Mouse (Mus musculus) layer of hippocampus, adult 11-12 months (tissue): ENCODE data around the gene Tmem212.

Source experiments
- DNase-seq: peaks from one replicate; pipeline ENCODE4 v3.0.0; 2022; ENCODE audit warnings: low spot score

Gene Tmem212

DNA sequence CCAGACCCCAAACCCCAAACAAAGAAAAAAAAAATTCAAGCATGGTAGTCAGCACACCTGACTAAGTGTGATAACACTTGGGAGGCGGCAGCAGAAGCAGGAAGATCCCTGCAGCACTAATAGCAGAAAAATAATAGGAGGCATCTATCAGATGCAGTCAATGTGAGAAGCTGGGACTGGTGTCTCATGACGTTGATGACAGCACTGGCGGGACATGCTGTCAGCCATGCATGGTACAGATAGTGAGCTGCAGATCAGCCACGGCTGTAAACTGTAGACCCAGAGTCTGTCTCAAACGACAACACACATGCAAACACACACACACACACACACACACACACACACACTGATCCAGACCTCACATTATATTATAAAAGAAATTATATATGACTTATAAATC is 52.9 kb downstream of the Tmem212 start:
- no peak for DNase-seq

DNA sequence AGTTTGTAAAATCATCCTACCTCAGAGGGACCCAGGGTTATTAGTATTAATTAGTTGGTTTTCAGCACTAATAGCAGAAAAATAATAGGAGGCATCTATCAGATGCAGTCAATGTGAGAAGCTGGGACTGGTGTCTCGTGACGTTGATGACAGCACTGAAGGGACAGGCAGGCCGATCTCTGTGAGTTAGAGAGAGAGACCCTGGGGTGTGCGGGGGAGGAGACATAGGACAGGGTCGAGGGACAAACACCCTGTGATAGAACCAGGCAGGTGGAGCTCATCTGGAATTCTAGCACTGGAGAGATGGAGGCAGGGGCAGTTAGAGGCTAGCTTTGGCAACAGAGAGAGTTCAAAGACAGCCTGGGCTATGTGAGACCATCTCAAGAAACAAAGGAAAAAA is 53.3 kb downstream of the Tmem212 start:
- no peak for DNase-seq

DNA sequence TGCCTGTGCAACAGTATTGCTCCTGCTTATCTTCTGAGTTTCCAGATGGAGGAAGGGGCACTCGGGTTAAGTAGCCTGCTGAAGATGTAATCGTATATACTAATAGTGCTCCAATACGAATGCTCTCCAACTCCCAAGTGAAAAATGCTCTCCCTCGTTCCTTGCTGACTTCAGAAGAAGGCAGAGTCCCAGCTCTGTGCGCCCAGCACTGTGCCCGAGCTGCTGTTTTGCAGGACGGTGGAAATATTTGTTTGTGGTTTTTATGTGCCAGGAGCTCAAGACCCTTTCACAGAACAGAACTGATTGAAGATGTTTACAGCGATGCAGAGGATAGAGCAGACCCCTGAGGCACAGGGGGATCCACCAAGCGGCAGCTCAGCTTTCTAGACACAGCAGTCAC is 55.9 kb downstream of the Tmem212 start:
- no peak for DNase-seq

DNA sequence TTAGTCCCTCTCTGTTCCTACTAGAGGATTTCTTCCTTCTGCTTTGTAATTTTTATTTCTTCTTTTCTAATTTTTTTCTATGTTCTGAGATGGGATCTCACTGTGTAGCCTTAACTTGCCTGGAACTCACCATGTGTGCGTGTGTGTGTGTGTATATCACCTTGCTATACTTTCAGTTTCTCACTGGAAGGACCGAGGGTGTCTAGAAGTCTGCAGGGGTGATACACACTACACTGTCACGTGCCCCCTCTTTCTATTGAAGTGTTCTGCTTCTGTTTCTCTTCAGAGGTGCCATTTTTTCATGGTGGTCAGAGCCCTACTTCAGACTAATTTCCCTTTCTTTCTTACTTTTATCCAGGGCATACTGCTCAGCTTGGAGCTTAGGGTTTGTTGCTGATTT is 56.4 kb downstream of the Tmem212 start:
- DNase-seq = no peak

DNA sequence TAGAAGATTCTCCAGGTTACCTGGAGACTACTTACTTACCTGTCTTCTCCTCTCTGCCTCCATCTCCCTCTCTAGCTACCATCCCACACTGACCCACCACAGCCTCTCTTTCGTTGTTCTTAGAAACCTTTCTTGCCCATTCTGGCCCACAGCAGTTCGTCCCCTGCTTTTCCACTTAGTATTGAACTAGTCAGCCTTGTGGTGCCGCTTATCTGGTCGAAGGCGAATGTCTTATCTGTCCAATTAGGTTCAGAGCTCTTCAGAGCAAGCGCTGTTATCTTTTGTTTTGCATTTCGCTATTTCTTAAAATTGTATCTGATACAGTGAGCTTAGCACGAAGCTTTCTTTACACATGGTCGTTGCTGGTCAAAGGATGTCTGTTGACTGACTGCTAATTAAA is 56.9 kb downstream of the Tmem212 start:
- no peak for DNase-seq

DNA sequence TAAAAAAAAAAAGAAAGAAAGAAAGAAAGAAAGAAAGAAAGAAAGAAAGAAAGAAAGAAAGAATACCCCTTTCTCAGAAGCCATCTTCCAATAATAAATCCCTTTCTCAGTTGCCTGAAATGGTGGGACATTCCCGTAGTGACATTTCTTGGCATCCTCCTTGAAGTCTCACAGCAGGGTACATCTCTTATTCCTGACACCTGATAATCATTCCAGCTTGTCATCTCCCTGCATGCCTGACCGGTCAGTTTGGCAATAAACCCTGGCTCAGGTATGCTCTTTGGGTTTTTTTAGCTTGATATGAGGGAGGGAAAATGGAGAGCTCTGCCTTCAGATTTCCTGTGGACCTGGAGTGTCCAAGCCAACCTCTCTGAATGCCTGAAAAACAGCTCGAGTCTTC is 59.9 kb downstream of the Tmem212 start:
- DNase-seq = no peak

DNA sequence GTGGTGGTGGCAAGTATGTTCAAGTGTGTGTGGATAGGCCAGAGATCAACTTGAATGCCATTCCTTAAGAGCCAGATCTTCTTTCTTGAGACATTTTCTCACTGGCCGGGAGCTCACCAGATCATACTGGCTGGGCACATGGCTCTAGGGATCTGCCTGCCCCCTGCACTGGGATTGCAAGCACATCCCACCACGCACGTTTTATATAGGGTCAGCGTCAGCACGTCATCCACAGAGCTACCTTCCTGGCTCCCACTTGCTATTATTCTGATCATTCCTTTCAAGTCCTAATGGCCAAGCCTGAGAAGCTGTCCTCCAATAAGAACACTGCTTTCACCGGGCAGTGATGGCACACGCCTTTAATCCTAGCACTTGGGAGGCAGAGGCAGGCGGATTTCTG is 60.4 kb downstream of the Tmem212 start:
- no peak for DNase-seq

DNA sequence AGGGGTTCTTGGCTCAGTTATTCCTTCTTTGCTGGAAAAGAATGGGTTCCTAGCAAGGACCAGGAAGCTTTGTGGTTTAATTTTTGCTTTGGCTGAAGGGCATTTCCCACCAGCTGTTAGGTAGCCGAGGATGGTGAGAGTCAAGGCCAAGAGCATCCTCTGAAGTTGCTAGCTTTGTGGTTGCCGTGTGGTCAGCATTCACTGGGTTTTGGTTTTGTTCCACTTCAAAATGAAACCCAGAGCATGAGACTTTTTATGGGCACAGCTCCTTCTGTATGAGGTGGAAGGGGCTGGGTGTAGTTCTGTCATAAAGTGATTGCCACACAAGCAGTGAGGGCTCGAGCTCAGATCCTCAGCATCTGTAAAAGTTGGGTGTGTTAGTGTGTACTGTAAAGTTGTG is 67.4 kb downstream of the Tmem212 start:
- DNase-seq = no peak

DNA sequence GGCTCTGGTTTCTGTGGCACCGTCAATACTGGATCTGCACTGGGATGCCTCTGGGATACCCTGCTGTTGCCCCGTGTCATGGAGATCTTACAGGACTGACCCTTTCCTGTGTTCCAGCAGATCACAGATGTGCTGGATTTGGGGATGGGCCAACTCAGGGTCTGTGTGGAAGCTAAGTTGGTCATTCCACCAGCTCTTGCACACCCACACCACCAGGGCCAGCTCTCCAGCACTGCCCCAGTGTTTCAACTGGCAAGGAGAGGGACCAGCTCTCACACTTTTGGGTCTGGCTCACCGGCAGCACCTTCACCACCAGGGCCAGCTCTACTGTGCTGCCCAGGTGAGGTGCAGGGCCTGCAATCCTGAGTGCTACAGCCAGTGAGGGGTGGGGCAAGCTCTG is 68.9 kb downstream of the Tmem212 start:
- DNase-seq = no peak

DNA sequence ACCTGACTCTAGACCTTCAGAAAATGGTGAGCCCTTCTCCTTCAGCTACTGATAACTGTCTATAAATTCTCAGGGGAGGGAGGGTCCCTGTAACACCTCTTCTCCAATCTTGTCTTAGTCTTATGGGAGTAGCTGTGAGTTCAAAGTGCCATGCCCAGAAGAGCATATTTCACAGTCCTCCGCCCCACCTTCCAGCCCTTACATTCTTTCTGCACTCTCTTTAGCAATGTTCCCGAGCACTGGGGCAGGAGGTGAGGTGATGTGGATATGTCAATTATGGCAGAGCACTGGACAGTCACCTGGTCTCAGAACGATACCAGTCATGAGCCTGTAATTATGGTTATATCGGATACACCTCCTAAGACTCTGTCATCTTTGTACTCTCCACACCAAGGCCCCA is 70.2 kb downstream of the Tmem212 start:
- no peak for DNase-seq
